Mouse (Mus musculus) erythroblast, adult 5-6 weeks (primary cell): Measurements from ENCODE around the gene Zbtb40. TPM values are rescaled to one million over a fixed set of nuclear protein-coding genes. Genes with fewer than 3 reads are reported as not detected.

Source experiments
- ATAC-seq: replicated peaks from 2 replicates; pipeline ENCODE4 v1.8.0; 2016; ENCODE audit warnings: moderate number of reproducible peaks, mild to moderate bottlenecking, moderate TSS enrichment, inconsistent platforms; ENCODE audit not compliant: poor library complexity, low FRiP score, severe bottlenecking
- total RNA-seq, 2 experiments: library from RNA; stranded (forward) in 1 of 2; stranded (reverse) in 1 of 2; fragments of 150-400 nt in 1 of 2; fragments of 200-764, 138-1000 nt in 1 of 2; gene quantifications; 2 replicates each; pipeline versions ENCODE4 v1.2.3 to v1.2.4; 2015 to 2017; ENCODE audit warnings: low replicate concordance in 2 of 2

Zbtb40 gene
- total RNA-seq, 2 experiments from 2014 or later = 0.58 to 4.4 TPM

DNA sequence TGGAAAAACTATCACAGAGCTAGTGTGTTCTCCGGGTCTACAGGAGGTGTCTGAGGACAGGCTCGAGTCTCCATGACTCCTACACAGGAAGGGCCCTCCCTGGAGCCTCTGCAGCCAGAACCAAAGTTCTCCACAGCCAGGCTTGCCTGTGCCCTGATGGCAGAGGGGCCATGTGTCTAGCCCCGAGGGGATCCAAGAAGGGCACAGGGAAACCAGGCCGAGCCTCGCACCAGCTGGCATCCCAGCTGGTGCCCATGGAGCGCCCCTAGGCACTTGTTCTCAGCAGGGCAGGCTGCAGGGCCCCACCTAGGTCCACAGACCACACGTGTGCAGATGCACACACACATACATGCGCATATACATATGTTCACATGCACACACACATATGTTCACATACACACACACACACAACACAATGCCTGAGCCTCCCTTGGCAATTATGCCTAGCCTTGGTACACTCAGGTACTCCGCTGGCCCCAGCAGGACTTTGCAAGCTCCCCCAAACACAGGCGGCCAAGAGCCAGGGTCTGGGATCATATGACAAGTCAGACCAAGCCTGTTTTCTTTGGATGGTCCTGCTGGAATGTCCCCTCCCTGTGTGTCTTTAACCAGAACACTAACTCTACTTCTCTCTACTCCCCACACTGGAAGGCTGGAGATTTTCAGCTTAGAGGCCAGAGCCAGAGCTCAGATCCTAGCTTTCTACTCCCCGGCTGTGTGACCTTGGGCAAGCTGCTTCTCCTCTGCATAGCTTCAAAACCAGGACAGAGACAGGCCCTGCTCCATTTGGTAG is 103.8 kb downstream of the Zbtb40 start:
- no peak for ATAC-seq

- ATAC-seq = no peak
Measured at GRCm38 (mm10) chr4:136943175-136943574, 105.4 kb downstream of the Zbtb40 start.

DNA sequence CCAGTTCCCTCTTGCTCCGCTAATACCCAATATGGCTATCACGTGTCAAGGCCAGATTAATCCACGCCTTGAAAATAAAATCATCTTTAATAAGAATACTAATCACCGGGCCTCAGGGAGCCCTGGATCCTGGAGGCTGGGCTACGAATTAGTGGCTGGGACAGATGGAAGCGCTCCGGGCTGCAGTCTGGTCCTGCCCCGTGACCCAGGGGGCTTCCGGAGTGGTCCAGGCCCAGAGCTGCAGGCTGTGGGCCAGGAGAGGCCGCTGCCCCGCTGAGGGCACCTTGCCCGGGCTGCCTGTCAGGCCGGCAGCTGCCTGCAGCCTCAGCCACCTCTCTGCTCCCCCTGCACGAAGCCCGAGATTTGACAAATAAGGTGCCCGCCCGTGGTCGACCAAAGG is 105.8 kb downstream of the Zbtb40 start:
- no peak for ATAC-seq

DNA sequence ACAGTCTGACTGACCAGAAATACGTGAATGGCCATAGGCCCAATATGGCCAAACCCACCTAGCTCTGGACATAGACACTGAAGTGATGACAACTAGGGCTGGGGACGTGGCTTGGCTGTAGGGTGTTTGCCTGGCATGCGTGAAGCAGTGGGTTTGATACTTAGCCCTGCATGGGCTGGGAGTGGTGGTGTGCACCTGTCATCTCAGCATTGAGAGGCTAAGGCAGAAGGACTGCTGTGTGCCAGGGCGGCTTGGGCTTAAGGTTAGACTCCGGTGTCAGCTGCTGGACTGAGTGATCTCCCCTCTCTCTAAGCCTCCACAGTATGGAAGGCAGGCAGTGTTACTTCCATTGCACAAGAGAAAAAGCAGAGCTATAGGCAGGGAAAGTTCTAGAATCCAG is 110.7 kb downstream of the Zbtb40 start:
- ATAC-seq = no peak

DNA sequence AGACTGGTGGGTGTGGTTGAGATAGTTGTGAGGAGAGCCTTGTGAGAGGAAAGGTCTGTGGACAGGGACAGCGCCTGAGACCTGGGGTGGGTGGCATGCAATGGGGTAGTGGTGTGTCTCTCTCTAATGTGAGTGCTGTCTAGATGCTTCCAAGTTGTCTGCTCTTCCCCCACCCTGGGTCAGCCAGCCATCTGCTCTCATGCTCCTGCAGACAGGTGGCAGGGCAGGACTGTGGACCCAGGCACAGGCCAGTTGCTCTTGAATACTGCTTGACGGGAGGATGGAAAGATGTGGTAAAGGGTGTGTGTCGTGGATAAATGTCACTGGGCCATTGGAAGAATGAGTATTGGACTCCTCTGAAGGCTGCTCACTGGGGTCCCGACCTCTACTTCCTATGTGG is 111.3 kb downstream of the Zbtb40 start:
- ATAC-seq = no peak

- no peak for ATAC-seq
Measured at GRCm38 (mm10) chr4:136934746-136935613, 113.6 kb downstream of the Zbtb40 start.

DNA sequence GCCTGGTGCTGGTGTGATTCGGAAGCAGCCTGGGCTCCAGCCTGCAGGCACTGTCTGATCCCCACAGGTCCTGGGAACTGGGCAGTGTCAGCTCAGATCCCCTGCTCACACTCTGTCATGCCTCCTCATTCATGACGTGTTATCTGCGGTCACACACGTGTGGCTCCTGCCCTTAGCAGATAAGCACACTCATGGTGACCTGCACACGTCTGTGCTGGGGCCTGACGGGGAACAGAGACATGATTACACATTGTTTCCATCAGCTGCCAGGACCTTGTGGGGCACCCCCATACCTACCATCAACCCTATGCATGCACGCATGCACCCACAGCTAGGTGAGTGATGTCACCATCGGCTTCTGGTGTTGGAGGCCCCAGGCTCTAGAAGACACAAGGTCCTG is 118.1 kb downstream of the Zbtb40 start:
- ATAC-seq = peak; percentile 45

Other genes starting within 250 kb of the Zbtb40 start
- not detected in 2 replicates for gene Ephb2, start 212.8 kb downstream of the Zbtb40 start, total RNA-seq (2015; ENCODE audit: low replicate concordance)
- 0.09 and 1.4 TPM in 2 replicates for gene Ephb2, start 212.8 kb downstream of the Zbtb40 start, total RNA-seq (2017; ENCODE audit: low replicate concordance)
- gene C1qb, start 162.6 kb downstream of the Zbtb40 start, total RNA-seq (2015; ENCODE audit: low replicate concordance) = 65.4 and 84.5 TPM in 2 replicates
- gene C1qb, start 162.6 kb downstream of the Zbtb40 start, total RNA-seq (2017; ENCODE audit: low replicate concordance) = 20.3 and 29.7 TPM in 2 replicates
- 27.1 and 31.3 TPM in 2 replicates for gene C1qc, start 155.7 kb downstream of the Zbtb40 start, total RNA-seq (2015; ENCODE audit: low replicate concordance)
- gene C1qc, start 155.7 kb downstream of the Zbtb40 start, total RNA-seq (2017; ENCODE audit: low replicate concordance) = 26.6 and 32.5 TPM in 2 replicates
- 30.1 and 40.9 TPM in 2 replicates for gene C1qa, start 150.0 kb downstream of the Zbtb40 start, total RNA-seq (2015; ENCODE audit: low replicate concordance)
- gene C1qa, start 150.0 kb downstream of the Zbtb40 start, total RNA-seq (2017; ENCODE audit: low replicate concordance) = 34.8 and 35.7 TPM in 2 replicates
- gene Epha8, start 92.0 kb downstream of the Zbtb40 start, total RNA-seq (2015; ENCODE audit: low replicate concordance) = not detected in 2 replicates
- not detected in 2 replicates for gene Epha8, start 92.0 kb downstream of the Zbtb40 start, total RNA-seq (2017; ENCODE audit: low replicate concordance)
- not detected in 2 replicates for gene Wnt4, start 228.7 kb upstream of the Zbtb40 start, total RNA-seq (2015; ENCODE audit: low replicate concordance)
- not detected in 2 replicates for gene Wnt4, start 228.7 kb upstream of the Zbtb40 start, total RNA-seq (2017; ENCODE audit: low replicate concordance)